Mouse (Mus musculus) mouse embryonic stem cell (cell line): ENCODE results near the gene Itpr3.

Source experiments
- in situ Hi-C, 2 experiments: fragments of 300-500 bp; cut with MboI; formaldehyde crosslinking; loops; 1 replicate in 1 of 2; 3 replicates in 1 of 2; pipeline ENCODE4 v1.14.3; 2019 to 2020; ENCODE audit warnings: low sequenced_read_pairs in 2 of 2, low pct_unique_long_range_greater_than_20kb in 1 of 2, mixed read lengths in 1 of 2; ENCODE audit not compliant: unreplicated experiment in 1 of 2

Gene Itpr3

GRCm38 (mm10) chr17:27061727-27062126 is 4.6 kb downstream of the Itpr3 start:
- in situ Hi-C loops: no loop called here

GRCm38 (mm10) chr17:27062684-27063083 is 5.6 kb downstream of the Itpr3 start:
- in situ Hi-C loops: no loop called here

GRCm38 (mm10) chr17:27063717-27064116 is 6.6 kb downstream of the Itpr3 start:
- in situ Hi-C loops: no loop called here

- in situ Hi-C loops: no loop called here
Observed at GRCm38 (mm10) chr17:27064195-27064594, 7.1 kb downstream of the Itpr3 start.

GRCm38 (mm10) chr17:27066065-27066464 is 9.0 kb downstream of the Itpr3 start:
- in situ Hi-C loops: no loop called here

- in situ Hi-C loops: no loop called here
Observed at GRCm38 (mm10) chr17:27069071-27069470, 12.0 kb downstream of the Itpr3 start.

GRCm38 (mm10) chr17:27070913-27071312 is 13.8 kb downstream of the Itpr3 start:
- in situ Hi-C loops: no loop called here

- in situ Hi-C loops: no loop called here
Observed at GRCm38 (mm10) chr17:27071630-27072029, 14.5 kb downstream of the Itpr3 start.

GRCm38 (mm10) chr17:27072363-27072762 is 15.3 kb downstream of the Itpr3 start:
- in situ Hi-C loops: no loop called here

- in situ Hi-C loops: no loop called here
Observed at GRCm38 (mm10) chr17:27073126-27073525, 16.0 kb downstream of the Itpr3 start.

- in situ Hi-C loops: no loop called here
Observed at GRCm38 (mm10) chr17:27073778-27074177, 16.7 kb downstream of the Itpr3 start.

- in situ Hi-C loops: no loop called here
Observed at GRCm38 (mm10) chr17:27074236-27074635, 17.1 kb downstream of the Itpr3 start.

GRCm38 (mm10) chr17:27074849-27075745 is 18.0 kb downstream of the Itpr3 start:
- in situ Hi-C loops: no loop called here

- in situ Hi-C loops: no loop called here
Observed at GRCm38 (mm10) chr17:27077133-27077532, 20.0 kb downstream of the Itpr3 start.

GRCm38 (mm10) chr17:27077920-27078319 is 20.8 kb downstream of the Itpr3 start:
- in situ Hi-C loops: no loop called here

- in situ Hi-C loops: no loop called here
Observed at GRCm38 (mm10) chr17:27078499-27078898, 21.4 kb downstream of the Itpr3 start.

GRCm38 (mm10) chr17:27081868-27082267 is 24.8 kb downstream of the Itpr3 start:
- in situ Hi-C loops: no loop called here

GRCm38 (mm10) chr17:27082796-27083195 is 25.7 kb downstream of the Itpr3 start:
- in situ Hi-C loops: no loop called here

- in situ Hi-C loops: no loop called here
Observed at GRCm38 (mm10) chr17:27083601-27084000, 26.5 kb downstream of the Itpr3 start.

- in situ Hi-C loops: loop anchor here in 1 of 2 experiments (5.0 kb wide), 1 partner anchor 38 kb away; no protein-coding TSS in a partner anchor
Observed at GRCm38 (mm10) chr17:27085676-27086075, 28.6 kb downstream of the Itpr3 start.
